8 mouse cellular contexts compared by ENCODE assay signal in the genomic region with DNA sequence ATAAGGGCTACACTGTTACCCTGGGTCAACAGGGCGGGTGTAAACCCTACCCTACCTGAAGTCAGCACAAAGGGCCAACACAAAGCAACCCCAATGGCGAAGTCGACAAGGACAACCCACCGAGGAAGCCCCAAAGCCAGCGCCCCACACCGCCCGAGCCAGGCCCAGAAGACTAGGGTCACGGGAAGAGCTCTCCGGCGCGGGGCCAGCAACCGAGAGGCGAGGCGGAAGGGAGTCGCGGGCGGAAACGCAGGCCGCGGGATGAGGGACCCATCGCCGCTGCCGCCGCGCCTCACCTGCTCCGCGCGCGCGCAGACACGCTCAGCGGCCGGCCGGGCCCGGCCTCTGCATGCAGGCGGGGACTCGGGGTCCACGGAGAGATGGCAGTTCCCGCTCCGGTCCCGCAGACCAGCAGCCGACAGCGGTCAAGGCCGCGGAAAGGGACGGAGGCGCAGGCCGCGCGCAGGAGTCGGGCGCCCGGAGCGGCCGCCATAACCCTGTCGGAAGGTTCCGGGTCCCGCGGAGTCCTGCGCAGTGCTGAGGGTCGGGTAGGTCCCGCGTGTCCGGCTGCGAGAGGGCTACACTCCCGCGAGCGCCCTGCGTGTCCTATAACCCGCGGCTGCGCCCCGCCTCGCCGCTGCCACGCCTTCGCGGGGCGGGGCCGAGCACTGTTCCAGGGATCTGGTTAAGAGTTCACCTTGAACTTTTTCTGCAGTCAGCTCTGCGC. TPM values are rescaled to one million over a fixed set of nuclear protein-coding genes. Genes with fewer than 3 reads are reported as not detected.
DNase-seq lines count a peak whose midpoint lies in the region; ATAC-seq lines count a peak whose summit lies in the region.

A gene (minus strand): TSS at position 582 of the 727 bp plus-strand sequence.

- peak within 1 kb of the TSS; percentile 74 for H3K4me2 ChIP-seq in heart, embryonic 15.5 days
- H3K4me2 ChIP-seq in neural tube, embryonic 15.5 days = peak within 1 kb of the TSS; percentile 65

- DNase-seq in CD4-positive, CD25-positive, alpha-beta regulatory T cell, adult 2 months (ENCODE audit: low read depth, low spot score) = peak; percentile 71
- DNase-seq in brain, adult 2 months (ENCODE audit: low read depth, low spot score) = peak; percentile 79
- peak; percentile 65 for DNase-seq in forebrain, embryonic 10.5 days (ENCODE audit: extremely low spot score, low spot score)
- DNase-seq in kidney, postnatal 25 days = peak; percentile 92 to 96
- DNase-seq in lung, adult 18-20 months = peak; percentile 87 to 91
- DNase-seq in testis, postnatal 14 days (ENCODE audit: low spot score) = peak; percentile 86

- ATAC-seq in heart, embryonic 15.5 days (replicated peaks; ENCODE audit: insufficient number of reproducible peaks, insufficient read depth, low FRiP score, low read depth) = peak; percentile 96
- peak; percentile 91 for ATAC-seq in neural tube, embryonic 15.5 days (ENCODE audit: low FRiP score)

- peak within 1 kb of the TSS; percentile 87 for H3K9ac ChIP-seq in heart, embryonic 15.5 days
- H3K9ac ChIP-seq in neural tube, embryonic 15.5 days (replicated peaks) = peak within 1 kb of the TSS; percentile 84

- H3K27ac ChIP-seq in forebrain, embryonic 10.5 days = peak within 1 kb of the TSS; percentile 91
- H3K27ac ChIP-seq in heart, embryonic 15.5 days = peak within 1 kb of the TSS; percentile 95
- peak within 1 kb of the TSS; percentile 86 for H3K27ac ChIP-seq in neural tube, embryonic 15.5 days (replicated peaks)

- no peaks in the 10 kb centered on the region for H3K9me3 ChIP-seq in forebrain, embryonic 10.5 days
- no peaks in the 10 kb centered on the region for H3K9me3 ChIP-seq in heart, embryonic 15.5 days (replicated peaks)
- H3K9me3 ChIP-seq in neural tube, embryonic 15.5 days (replicated peaks) = no peaks in the 10 kb centered on the region

- under 1% methylated on average over 81 of the region's 81 CpGs for WGBS in forebrain, embryonic 10.5 days
- WGBS in heart, embryonic 15.5 days = under 1% methylated on average over 73 of the region's 81 CpGs
- WGBS in neural tube, embryonic 15.5 days = under 1% methylated on average over 58 of the region's 81 CpGs

- H3K4me3 ChIP-seq in forebrain, embryonic 10.5 days = peak within 1 kb of the TSS; percentile 89
- H3K4me3 ChIP-seq in heart, embryonic 15.5 days = peak within 1 kb of the TSS; percentile 87
- peak within 1 kb of the TSS; percentile 78 for H3K4me3 ChIP-seq in neural tube, embryonic 15.5 days (replicated peaks)

- H3K27me3 ChIP-seq in forebrain, embryonic 10.5 days (ENCODE audit: poor library complexity, severe bottlenecking) = peaks cover 24% of the 10 kb centered on the region
- no peaks in the 10 kb centered on the region for H3K27me3 ChIP-seq in heart, embryonic 15.5 days
- no peaks in the 10 kb centered on the region for H3K27me3 ChIP-seq in neural tube, embryonic 15.5 days (replicated peaks)

- peaks cover 26% of the 10 kb centered on the region for H3K4me1 ChIP-seq in forebrain, embryonic 10.5 days
- H3K4me1 ChIP-seq in heart, embryonic 15.5 days (replicated peaks) = peaks cover 22% of the 10 kb centered on the region
- peaks cover 26% of the 10 kb centered on the region for H3K4me1 ChIP-seq in neural tube, embryonic 15.5 days

- H3K36me3 ChIP-seq in forebrain, embryonic 10.5 days (replicated peaks) = no peaks in the 10 kb centered on the region
- no peaks in the 10 kb centered on the region for H3K36me3 ChIP-seq in heart, embryonic 15.5 days
- no peaks in the 10 kb centered on the region for H3K36me3 ChIP-seq in neural tube, embryonic 15.5 days

RNA-seq across cellular contexts. Expression of the gene that starts here (rescaled TPM):
- polyA plus RNA-seq in forebrain, embryonic 10.5 days (2016; fragmentation: Nextera tagmentation; extraction: Ambion mirVana) = 49.9 and 51.8 TPM in 2 replicates
- polyA plus RNA-seq in heart, embryonic 15.5 days (2015; fragmentation: Nextera tagmentation; extraction: Ambion mirVana) = 82.9 and 102 TPM in 2 replicates
- polyA plus RNA-seq in neural tube, embryonic 15.5 days (2015; fragmentation: Nextera tagmentation; extraction: Ambion mirVana) = 37.2 and 41.2 TPM in 2 replicates

Comparison
In these comparisons a context has a peak if more than half of its experiments do, and no peak if none do; other contexts are left out.
1. Peak in every context shown above with its lines: DNase-seq, ATAC-seq, H3K4me3 ChIP-seq and H3K27ac ChIP-seq.